Mouse (Mus musculus) myocyte (in vitro differentiated cells): ENCODE measurements around the gene Mylk. TPM values are rescaled to one million over a fixed set of nuclear protein-coding genes. Genes with fewer than 3 reads are reported as not detected.

Source experiments
- H3K27me3 ChIP-seq: one replicate; pipeline ENCODE4 v1.6.1; 2011; ENCODE audit not compliant: control insufficient read depth, insufficient read depth, insufficient read length
- H3K36me3 ChIP-seq: one replicate; pipeline ENCODE4 v1.6.1; 2011; ENCODE audit not compliant: control insufficient read depth, insufficient read depth
- H3K4me2 ChIP-seq: one replicate; pipeline ENCODE4 v1.6.1; 2011; ENCODE audit warnings: low read depth, control low read depth
- H3K4me3 ChIP-seq: one replicate; pipeline ENCODE4 v1.5.1; 2011; ENCODE audit warnings: mild to moderate bottlenecking, control low read depth, moderate library complexity
- H3K79me2 ChIP-seq: one replicate; pipeline ENCODE4 v1.6.1; 2011; ENCODE audit not compliant: control insufficient read depth, insufficient read depth
- H3ac ChIP-seq: one replicate; pipeline ENCODE4 v1.6.1; 2011; ENCODE audit not compliant: control insufficient read depth, insufficient read length
- CEBPB ChIP-seq: IDR thresholded peaks from 2 replicates; pipeline ENCODE4 v1.6.1; 2011; ENCODE audit warnings: mild to moderate bottlenecking, moderate library complexity; ENCODE audit not compliant: poor library complexity, insufficient read depth, severe bottlenecking
- E2F4 ChIP-seq: IDR thresholded peaks from one replicate; pipeline ENCODE4 v1.6.1; 2011; ENCODE audit warnings: mild to moderate bottlenecking, control low read depth, moderate library complexity; ENCODE audit not compliant: insufficient read depth
- MAX ChIP-seq: IDR thresholded peaks from one replicate; pipeline ENCODE4 v1.6.1; 2011; ENCODE audit warnings: low read depth, mild to moderate bottlenecking, control low read depth
- MYOD1 ChIP-seq, 3 experiments: IDR thresholded peaks; one replicate each; pipeline ENCODE4 v1.6.1; 2011; ENCODE audit warnings: control low read depth in 2 of 3, low read depth in 2 of 3, mild to moderate bottlenecking in 2 of 3, moderate library complexity in 1 of 3; ENCODE audit not compliant: insufficient read length in 2 of 3, control insufficient read depth in 1 of 3
- MYOG ChIP-seq, 3 experiments: IDR thresholded peaks; one replicate each; pipeline ENCODE4 v1.6.1; 2011; ENCODE audit warnings: control low read depth in 2 of 3, low read depth in 2 of 3, mild to moderate bottlenecking in 2 of 3; ENCODE audit not compliant: insufficient read length in 2 of 3, control insufficient read depth in 1 of 3, insufficient read depth in 1 of 3
- POLR2A ChIP-seq: IDR thresholded peaks from one replicate; pipeline ENCODE4 v1.6.1; 2011; ENCODE audit warnings: low read depth, mild to moderate bottlenecking, control low read depth, moderate library complexity; ENCODE audit not compliant: insufficient read length
- POLR2AphosphoS2 ChIP-seq: IDR thresholded peaks from one replicate; pipeline ENCODE4 v1.6.1; 2011; ENCODE audit warnings: low read depth, control low read depth; ENCODE audit not compliant: insufficient read length
- REST ChIP-seq: IDR thresholded peaks from one replicate; pipeline ENCODE4 v1.6.1; 2011; ENCODE audit warnings: mild to moderate bottlenecking, control low read depth, moderate library complexity; ENCODE audit not compliant: insufficient read depth, insufficient read length
- SRF ChIP-seq: IDR thresholded peaks from one replicate; pipeline ENCODE4 v1.6.1; 2011; ENCODE audit warnings: low read depth; ENCODE audit not compliant: control insufficient read depth, insufficient read length
- TCF12 ChIP-seq: IDR thresholded peaks from one replicate; pipeline ENCODE4 v1.6.1; 2011; ENCODE audit warnings: mild to moderate bottlenecking, control low read depth; ENCODE audit not compliant: poor library complexity, insufficient read depth, severe bottlenecking
- TCF3 ChIP-seq: IDR thresholded peaks from one replicate; pipeline ENCODE4 v1.6.1; 2011; ENCODE audit warnings: low read depth, control low read depth; ENCODE audit not compliant: insufficient read length
- USF1 ChIP-seq: IDR thresholded peaks from one replicate; pipeline ENCODE4 v1.6.1; 2011; ENCODE audit warnings: low read depth, mild to moderate bottlenecking, control low read depth, moderate library complexity
- polyA plus RNA-seq: library from polyadenylated mRNA; unstranded; fragments of >200 nt; fragmentation: generic; extraction: Trizol; gene quantifications from one replicate; pipeline ENCODE4 v1.2.1, GENCODE M21; 2012; ENCODE audit warnings: missing spikeins

Mylk gene
- polyA plus RNA-seq, 1 experiment: 2.1 TPM

DNA sequence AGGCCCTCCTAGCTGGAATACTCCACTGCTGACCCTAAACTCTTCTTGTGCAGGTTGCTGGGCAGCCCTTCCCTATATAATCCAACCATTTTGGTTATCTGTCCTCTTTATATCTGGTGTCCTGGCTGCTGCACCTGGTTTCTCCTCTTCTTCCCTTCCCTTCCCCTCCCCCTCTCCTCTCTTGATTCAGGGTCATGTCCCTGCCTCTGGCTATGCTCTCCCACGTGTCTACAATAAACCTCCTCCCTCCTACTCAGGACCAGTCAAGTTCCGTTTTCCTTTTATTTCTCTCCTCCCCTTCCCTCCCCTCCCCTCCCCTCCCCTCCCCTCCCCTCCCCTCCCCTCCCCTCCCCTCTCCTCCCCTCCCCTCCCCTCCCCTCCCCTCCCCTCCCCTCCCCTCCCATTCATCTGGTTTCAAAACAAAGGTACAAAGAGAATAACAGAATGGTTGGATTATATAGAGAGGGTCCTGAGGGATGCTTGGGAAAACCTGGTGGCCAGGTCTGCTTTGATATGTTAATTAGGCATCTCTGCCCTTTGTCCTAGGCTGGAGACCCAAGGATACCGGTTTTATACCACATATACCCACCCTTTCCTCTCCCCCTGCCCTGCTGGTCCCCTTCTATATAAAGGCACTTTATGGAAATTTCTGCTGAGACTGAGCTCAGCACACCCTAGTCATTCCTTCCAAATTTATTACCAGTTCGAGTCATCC is 293.5 kb downstream of the Mylk start:
- no peaks in the 10 kb centered on the region for H3K79me2 ChIP-seq
- no peak overlapping the region for H3K4me3 ChIP-seq
- no peak for TF ChIP-seq MYOG (IDR thresholded peaks at IDR 0.05; ENCODE audit: control insufficient read depth in 1 of 3, insufficient read depth in 1 of 3, insufficient read length in 2 of 3, low read depth in 2 of 3)
- TF ChIP-seq TCF12: no peak
- no peak for TF ChIP-seq MAX
- no peak for TF ChIP-seq POLR2A
- no peak for TF ChIP-seq E2F4
- TF ChIP-seq CEBPB: no peak
- no peak for TF ChIP-seq SRF
- no peak for TF ChIP-seq USF1
- no peak for TF ChIP-seq MYOD1 (IDR thresholded peaks at IDR 0.05; ENCODE audit: control insufficient read depth in 1 of 3, insufficient read length in 2 of 3, low read depth in 2 of 3)
- TF ChIP-seq TCF3: no peak
- TF ChIP-seq REST: no peak
- TF ChIP-seq POLR2AphosphoS2: no peak
- no peak overlapping the region for H3ac ChIP-seq
- H3K4me2 ChIP-seq: no peak overlapping the region
- no peaks in the 10 kb centered on the region for H3K27me3 ChIP-seq
- peaks cover 4% of the 10 kb centered on the region for H3K36me3 ChIP-seq

DNA sequence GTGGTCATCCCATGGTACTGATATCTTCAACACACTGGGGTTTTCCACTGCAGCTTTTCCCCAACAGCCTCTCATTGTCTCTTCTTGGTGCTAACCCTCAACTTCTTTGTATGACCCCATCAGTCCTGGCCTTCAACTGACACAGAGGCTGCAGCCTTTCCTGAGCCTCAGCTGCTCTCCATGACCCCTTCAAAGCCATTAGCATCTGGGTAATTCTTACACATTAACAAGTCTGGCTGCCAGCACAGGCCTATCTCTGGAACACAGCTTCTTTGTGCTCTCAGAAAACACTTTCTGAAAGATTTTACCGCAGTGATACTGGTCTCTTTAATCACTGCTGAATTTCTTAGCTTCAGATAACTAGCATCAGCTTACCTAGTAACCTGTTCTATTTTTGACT is 295.1 kb downstream of the Mylk start:
- Histone ChIP-seq H3K4me3 (no peak overlapping the region), H3K4me2 (no peak overlapping the region), H3K36me3 (peaks cover 10% of the 10 kb centered on the region), H3ac (no peak overlapping the region), H3K27me3 (no peaks in the 10 kb centered on the region), H3K79me2 (no peaks in the 10 kb centered on the region)
- TF ChIP-seq TCF12 (no peak), REST (no peak), SRF (no peak), MYOG (IDR thresholded peaks at IDR 0.05; ENCODE audit: control insufficient read depth in 1 of 3, insufficient read depth in 1 of 3, insufficient read length in 2 of 3, low read depth in 2 of 3) (no peak), POLR2A (no peak), CEBPB (no peak)

DNA sequence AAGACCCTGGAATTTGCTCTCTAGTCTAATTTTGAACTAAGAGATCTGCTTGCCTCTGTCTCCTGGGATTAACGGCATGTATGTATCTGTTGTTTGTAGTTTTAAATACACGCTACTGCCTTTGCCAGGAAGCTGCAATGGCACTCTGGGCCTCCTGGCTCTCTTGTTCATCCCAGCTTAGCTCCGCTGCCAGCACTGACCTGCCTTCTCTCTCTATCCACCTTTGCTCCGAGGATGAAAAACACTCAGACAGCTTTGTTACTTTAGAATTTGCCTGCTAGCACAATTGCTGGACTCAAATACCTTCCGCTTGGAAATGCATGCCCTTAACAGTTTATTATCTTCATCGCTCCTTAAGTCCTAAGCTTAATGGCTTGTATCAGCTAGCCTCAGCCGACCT is 296.0 kb downstream of the Mylk start:
- TF ChIP-seq MYOD1 (IDR thresholded peaks at IDR 0.05; ENCODE audit: control insufficient read depth in 1 of 3, insufficient read length in 2 of 3, low read depth in 2 of 3) (no peak), POLR2AphosphoS2 (no peak), REST (no peak), E2F4 (no peak), SRF (no peak), MAX (no peak), TCF12 (no peak), POLR2A (no peak)
- H3K27me3 ChIP-seq: no peaks in the 10 kb centered on the region
- H3K4me3 ChIP-seq: no peak overlapping the region
- peaks cover 10% of the 10 kb centered on the region for H3K36me3 ChIP-seq
- no peak overlapping the region for H3K4me2 ChIP-seq
- no peaks in the 10 kb centered on the region for H3K79me2 ChIP-seq
- no peak overlapping the region for H3ac ChIP-seq

DNA sequence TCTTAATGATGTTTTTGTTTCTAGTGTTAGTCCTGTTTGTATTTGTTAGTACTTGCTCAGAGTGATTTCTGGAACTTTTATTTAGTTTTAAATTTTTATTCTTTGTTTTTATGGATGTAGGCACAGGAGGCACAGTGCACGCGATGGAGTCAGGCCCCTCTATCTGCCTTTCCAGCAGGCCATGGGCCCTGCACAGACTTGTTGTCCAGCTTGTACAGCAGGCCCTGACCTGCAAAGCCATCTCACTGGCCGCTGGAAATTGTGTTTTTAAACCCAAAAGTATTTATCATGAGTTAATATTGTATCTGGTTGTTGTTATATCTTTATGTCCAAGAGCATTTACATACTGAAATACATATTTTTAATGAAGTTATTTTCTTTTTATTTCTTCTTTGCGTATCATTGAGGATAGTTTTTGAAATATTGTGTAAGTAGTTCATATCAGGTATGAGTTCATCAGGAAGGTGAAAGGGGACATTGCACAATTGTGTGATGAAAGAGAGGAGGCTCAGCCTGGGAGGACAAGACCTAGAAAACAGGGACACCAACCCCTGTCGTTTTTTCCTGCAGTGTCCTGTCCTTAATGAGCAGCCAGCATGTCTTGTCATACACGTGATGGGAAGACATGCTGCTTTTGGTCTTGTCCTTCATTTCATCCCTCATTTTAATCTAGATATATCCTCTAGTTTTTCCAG is 301.2 kb downstream of the Mylk start:
- TF ChIP-seq SRF (no peak), REST (no peak), POLR2AphosphoS2 (no peak), TCF12 (no peak), POLR2A (no peak), TCF3 (no peak), USF1 (no peak), CEBPB (no peak)
- H3K36me3 ChIP-seq: peaks cover 10% of the 10 kb centered on the region

More for the DNA sequence above, 301.2 kb downstream of the Mylk start:
- H3K79me2 ChIP-seq: no peaks in the 10 kb centered on the region
- H3K27me3 ChIP-seq: no peaks in the 10 kb centered on the region
- no peak overlapping the region for H3ac ChIP-seq
- H3K4me3 ChIP-seq: no peak overlapping the region
- H3K4me2 ChIP-seq: no peak overlapping the region
